Mouse (Mus musculus) right cerebral cortex, adult 18-20 months (tissue): ENCODE data around the gene Dcun1d1.

Experiments
- DNase-seq: peaks from one replicate; pipeline ENCODE4 v3.0.0; 2022; ENCODE audit warnings: mixed read lengths

Dcun1d1 gene

GRCm38 (mm10) chr3:35937345-35937744, at the start of gene Dcun1d1:
TSS of gene Dcun1d1 (minus strand) at chr3:35937445.
- DNase-seq, result no peak

GRCm38 (mm10) chr3:35986266-35986665, 49.0 kb upstream of the Dcun1d1 start:
- DNase-seq, result no peak

DNA sequence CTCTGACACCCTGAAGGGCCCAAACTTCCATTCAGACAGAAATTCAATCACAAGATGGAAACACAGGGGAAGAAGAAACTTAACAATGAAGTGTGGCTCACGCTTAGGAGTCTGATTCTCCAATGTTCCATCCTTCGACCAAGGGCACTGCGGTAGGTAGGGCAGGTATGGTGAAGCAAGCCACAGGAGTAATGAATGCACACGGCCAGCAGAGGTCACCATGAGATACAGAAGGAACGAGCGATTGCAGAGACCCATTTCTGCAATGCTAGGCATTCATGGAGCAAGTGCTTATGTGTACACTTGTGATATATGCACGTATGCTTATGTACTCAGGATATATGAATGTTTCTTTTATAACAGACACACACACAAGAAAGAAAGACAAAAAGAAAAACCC, 36.3 kb upstream of the Dcun1d1 start:
- no peak for DNase-seq

- no peak for DNase-seq
These were observed 35.7 kb upstream of the Dcun1d1 start for GRCm38 (mm10) chr3:35972985-35973384.

DNA sequence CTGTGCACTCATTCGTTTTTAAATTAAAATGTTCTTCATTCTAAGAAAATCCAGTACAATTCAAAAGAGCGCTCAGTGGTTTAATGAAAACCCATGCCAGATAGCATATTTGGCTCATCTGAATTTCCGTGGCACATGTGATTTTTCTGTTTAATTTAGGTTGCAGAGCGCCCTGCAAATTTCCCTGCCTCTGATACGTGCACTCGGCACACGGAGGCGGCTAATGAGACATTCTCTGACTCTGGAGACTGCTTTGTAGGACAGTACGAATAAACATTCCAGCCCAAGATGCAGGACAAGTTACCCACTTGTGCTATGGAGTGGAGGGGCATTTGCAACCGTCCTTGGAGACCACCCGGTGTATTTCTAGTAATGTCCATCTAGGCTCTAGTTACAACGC, 33.9 kb upstream of the Dcun1d1 start:
- DNase-seq, result no peak

DNA sequence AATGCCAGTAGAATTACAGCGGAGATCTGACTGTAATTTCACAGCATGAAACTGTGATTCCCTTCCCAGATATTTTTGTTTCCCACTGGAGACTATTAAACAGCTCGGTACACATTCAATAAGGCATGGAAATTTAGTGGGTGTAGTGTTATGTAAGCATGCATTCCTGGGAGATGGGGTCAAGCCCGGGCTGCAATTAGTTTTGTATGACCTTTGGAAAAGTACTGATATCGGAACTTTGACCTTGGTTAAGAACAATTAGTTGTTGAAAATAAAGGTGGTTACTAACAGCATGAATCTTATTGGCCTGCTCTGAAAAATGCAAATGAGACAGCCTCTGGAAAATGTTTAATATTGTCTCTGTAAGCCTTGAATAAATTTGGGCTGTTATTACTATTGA, 33.2 kb upstream of the Dcun1d1 start:
- DNase-seq, result no peak

- no peak for DNase-seq
These were observed 30.2 kb upstream of the Dcun1d1 start for GRCm38 (mm10) chr3:35967366-35967921.

DNA sequence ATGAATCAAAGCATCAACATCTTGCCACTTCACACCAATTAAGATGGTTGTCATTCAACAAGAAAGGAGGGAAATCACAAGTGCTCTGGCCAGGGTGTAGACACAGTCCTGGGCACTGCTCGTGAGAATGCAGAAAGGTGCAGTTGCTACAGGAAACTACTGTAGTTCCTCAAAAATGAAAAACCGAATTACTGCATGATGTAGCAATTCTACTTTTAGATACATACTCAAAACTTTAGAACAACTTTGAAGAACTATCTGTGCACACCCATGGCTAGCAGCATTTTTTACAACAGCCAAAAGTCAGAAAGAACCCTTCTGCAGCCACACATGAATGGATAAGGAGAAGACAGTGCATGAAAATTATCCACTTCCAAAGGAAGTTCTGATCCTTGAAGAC, 29.2 kb upstream of the Dcun1d1 start:
- no peak for DNase-seq

GRCm38 (mm10) chr3:35964928-35965327, 27.7 kb upstream of the Dcun1d1 start:
- no peak for DNase-seq

DNA sequence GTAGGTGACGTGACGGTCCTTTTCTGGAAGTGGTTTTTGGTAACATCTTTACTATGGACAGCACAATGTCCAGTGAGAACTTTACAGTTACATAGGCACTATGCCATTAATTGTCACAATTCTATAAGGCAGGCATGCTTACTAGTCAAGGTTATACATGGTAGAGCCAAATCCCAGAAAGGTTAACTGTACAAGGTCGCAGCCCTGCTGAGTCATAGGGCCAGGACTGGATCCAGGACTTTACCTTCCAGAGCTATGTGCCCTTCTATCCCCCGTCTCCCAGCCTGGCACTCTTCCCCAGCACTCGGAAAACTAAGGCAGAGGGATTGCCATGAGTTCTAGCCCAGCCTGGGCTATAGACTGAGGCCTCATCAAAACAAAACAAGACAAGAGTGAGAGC, 26.7 kb upstream of the Dcun1d1 start:
- no peak for DNase-seq

GRCm38 (mm10) chr3:35963401-35963800, 26.2 kb upstream of the Dcun1d1 start:
- no peak for DNase-seq

- no peak for DNase-seq
These were observed 25.7 kb upstream of the Dcun1d1 start for GRCm38 (mm10) chr3:35962967-35963366.

DNA sequence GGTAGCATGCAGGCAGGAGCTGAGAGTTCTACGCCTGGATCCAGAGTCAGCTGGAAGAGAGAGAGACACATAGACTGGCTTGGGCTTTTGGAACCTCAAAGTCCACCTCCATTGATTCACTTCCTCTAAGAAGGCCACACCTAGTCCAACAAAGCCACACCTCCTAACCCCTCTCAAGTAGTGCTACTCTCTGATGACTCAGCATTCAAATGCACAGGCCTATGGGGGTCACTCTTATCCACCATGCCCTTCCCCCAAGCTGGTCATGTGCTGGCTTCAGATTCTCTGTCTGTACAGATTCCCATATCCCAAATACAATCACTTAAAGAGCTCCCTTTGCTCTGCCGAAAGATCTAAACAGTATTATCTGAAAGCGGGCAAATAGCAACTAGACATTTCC, 20.0 kb upstream of the Dcun1d1 start:
- DNase-seq, result no peak

GRCm38 (mm10) chr3:35954901-35955575, 17.8 kb upstream of the Dcun1d1 start:
- peak; percentile 21 for DNase-seq

DNA sequence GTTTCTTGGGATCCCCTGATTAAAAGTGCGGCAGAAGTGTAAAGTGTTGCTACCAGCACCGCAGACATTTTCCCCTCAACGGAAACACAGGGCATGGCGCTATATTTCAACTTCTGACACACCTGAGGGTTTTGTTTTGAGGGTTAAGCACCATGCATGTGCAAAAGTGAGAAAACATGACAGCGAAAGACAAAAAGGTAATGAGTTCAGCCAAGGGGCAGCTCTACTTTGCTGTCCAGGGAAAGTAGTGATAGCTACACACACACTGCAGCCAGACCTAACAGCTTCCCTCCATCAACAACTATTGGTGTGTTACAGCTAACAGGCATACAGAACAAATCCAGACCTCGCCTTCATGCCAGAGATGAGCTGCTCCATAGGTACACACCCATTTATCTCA, 16.6 kb upstream of the Dcun1d1 start:
- no peak for DNase-seq

DNA sequence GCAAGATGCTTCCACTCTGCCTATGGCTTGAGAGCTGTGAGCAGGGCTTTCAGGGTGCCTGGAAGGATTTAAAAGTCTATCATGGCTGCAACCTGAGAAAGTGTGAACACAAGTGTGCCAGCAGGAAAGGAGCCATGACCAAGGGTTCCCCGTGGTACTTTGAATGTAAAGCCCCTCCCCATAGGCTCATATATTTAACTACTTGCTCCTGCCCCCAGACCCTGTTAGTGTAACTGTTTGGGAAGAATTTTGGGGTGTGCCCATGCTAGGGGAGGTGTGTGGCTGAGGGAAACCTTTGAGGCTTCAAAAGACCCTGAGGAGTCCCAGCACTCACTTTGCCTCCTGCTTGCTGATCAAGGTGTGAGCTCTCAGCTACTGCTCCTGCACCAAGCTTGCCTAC, 15.9 kb upstream of the Dcun1d1 start:
- no peak for DNase-seq

- DNase-seq, result no peak
These were observed 11.0 kb upstream of the Dcun1d1 start for GRCm38 (mm10) chr3:35948197-35948596.

DNA sequence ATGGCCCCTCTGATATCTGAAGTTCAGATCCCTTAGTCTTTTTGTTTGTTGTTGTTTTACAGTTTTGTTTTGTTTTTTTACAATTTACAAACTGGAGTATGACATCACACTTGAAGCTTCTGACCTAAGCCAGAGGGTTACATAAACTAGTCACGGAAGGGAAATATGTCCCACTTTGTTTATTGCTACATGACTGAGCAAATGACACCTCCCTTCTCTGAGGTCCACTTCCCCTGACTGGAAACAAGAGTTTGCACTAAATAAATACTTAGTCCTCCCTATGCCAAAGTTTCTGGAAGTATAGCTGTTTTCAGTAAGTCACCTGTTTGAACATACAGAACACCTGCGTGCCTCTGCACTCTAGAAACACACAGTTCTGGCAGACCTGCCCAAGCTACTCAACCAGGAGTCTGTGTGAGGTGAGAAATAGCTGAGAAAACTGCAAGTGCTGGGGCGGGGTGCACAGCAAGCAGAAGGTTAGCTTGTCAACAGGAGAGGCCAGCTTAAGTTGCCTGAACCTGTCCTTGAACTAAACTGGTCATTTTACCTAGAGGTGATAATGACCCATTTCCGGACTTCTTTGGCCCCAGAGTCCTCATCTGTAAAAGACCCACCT, 3.4 kb upstream of the Dcun1d1 start:
- no peak for DNase-seq

- no peak for DNase-seq
These were observed 2.8 kb upstream of the Dcun1d1 start for GRCm38 (mm10) chr3:35940047-35940446.

- peak; percentile 19 for DNase-seq
These were observed 3.9 kb downstream of the Dcun1d1 start for GRCm38 (mm10) chr3:35933405-35933777.

DNA sequence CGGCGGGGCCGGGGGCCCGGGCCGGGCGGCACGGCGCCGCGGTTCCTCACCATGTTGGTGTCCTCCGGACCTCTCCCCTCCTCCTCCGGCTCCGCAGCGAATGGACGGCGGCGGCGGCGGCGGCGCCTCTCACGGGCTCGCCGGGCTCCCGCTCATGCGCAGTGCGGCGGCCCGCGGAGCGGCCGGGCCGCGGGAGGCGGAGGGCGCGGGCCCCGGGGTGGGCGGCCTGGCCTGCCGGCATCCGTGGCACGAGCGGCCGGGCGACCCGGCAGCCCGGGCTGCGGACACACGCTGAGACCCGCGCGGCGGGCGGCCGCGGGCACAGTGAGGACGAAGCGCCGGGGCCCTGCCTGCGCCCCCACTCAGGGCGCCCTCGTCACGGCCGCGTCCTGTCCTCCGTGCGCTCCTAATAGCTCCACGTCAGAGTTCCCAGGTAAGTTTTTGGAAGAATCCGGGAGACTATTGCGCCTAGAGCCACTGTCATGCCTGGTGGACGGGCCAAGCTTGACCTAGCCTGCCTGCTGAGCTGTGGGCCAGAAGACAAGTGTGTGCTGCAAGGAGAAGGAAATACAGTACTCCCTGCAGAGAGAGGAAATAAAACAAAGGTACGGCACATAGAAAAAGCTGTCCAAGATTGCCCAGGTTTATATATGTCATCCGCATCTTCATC, 4.4 kb downstream of the Dcun1d1 start:
- DNase-seq, result peak; percentile 80

DNA sequence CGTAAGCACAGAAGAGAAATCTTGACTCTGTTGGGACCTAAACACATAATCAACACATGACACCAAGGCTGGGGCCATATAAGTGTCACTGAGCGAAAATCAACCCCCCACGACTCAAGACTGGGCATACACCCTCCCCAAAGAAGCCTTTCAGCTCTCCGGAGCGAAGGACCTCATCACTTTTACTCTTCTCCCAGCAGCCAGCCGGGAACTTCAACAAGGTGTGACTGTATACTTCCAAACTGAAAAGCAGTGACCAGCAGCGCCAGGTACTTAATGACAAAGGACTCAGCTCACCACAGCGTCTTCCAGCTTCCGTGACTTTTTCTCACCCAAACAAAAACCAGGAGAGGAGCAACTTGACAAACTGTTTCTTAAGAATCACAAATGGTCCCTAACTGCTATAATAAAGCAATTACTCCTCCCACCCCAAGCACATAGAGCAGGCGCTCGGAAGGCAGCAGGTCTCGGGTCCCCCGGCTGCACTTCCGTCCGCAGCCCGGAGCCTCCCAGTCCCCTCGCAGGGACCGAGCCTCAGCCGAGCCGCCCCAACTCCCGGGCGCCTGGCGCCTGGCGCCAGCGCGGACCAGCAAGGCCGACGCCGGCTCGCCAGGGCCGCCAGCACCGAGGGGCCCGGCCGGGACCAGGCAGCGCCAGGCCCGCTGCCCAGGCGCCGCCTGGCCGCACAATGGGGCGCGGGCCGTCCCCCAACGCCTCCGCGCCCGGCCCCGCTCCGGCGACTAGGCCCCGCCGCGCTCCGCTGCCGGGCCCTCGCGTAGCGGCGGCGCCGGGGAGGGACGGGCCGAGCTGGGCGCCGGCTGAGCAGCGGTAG, 5.1 kb downstream of the Dcun1d1 start:
- DNase-seq, result peak; percentile 48

- no peak for DNase-seq
These were observed 5.9 kb downstream of the Dcun1d1 start for GRCm38 (mm10) chr3:35931359-35931758.
